Mouse (Mus musculus): ENCODE measurements at regions not wholly inside any gene's neighbourhood (a gene's known extent, or its start where the extent isn't known, plus 50 kb on each side); places are given as distances from the start of the nearest gene placed in this dataset.

GRCm38 (mm10) chr12:92292460-92293340, 443.7 kb upstream of the Sel1l start:
- DNase-seq (ENCODE audit: low spot score) = no peak

GRCm38 (mm10) chr12:92291490-92291889, 442.5 kb upstream of the Sel1l start:
- no peak for DNase-seq (ENCODE audit: low spot score)

DNA sequence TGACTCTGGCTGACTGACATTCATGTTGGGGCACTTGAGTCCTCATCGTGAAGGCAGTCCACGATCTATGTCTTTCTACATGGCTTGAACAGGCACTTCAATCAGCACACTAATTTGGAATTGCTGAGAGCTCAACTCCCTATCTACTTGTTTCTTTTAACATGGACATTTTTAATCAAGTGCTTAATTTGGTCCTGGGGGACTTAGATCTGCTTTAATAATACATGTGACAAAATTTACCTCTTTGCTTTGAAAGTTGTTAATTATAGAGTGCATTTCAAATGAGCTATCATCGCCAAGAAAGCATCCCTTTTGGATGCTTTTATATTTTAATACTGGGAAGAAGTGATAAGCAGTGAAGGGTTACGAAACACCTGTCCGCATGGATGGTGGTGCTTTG, 436.6 kb upstream of the Sel1l start:
- no peak for DNase-seq (ENCODE audit: low spot score)

DNA sequence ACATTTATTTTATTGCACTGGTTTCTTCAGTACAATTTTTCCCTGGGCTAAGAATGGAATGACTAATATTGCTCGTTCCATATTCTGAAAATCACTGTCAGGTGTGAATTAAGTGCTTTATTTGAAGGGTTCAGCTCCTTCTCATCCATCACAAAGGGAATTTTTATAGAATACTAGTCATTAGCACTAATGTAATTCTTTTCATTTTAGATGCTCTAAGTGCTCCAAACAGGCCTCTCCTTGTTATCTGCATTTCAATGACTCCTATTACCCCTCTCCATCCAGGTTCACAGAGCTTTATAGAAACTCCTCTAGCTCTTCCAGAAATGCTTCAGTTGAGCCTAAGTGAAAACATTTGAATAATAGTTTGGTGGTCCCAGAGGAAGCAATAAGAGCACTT, 431.5 kb upstream of the Sel1l start:
- no peak for DNase-seq (ENCODE audit: low spot score)

DNA sequence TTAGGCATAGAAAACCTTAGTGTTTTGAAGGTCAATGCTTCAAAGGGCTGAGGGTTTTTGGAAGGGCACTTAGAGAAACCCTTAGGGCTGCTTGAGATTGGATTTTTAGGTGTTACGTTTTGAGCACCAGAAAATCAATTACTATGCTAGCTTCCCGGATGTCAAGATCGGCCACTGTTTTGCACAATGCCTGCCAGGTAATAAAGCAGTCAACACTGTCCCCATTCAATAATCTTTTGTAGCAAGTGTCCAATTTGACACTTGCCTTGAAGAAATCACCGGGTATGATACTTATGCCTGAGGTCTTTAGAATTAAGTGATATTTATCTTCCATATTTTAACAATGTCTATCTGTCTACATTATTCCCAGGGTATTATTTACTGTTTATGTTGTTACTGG, 403.0 kb upstream of the Sel1l start:
- DNase-seq (ENCODE audit: low spot score) = no peak

GRCm38 (mm10) chr12:92246790-92247451, 398.0 kb upstream of the Sel1l start:
- no peak for DNase-seq (ENCODE audit: low spot score)

DNA sequence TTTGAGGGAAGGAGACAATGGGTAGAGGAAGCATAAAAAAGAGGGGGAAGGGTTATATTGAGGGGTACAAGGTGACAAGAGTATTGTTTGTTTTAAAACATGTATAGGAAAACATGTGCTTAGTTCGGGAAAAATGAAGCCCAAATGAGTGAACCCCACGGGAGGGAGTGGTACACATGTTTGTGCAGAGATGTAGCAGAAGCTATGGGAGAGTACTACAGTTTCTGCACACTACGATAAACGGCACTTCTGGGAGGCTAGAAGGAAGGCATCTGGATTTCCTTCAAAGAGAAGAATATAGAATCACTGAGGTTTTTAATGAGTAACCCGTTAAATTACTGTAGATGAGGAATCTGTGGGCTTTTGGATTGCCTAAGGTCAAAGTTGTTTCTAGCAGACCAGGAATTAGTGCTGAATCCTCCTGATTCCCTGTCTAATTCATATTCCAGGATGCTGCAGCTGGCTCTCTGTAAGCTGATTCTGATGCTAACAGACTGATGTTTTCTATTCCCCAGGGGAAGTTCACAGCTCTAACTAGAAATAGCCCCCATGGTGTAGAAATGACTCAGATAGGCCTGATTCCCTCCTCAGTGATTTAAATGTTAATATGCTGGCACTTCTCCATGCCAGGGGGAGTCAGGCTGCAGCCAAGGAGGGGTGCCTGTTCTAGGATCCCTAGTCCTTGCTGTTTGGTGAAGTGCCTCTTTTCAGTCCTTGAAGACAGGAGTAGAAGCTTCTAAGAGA, 391.2 kb upstream of the Sel1l start:
- DNase-seq (ENCODE audit: low spot score) = no peak

DNA sequence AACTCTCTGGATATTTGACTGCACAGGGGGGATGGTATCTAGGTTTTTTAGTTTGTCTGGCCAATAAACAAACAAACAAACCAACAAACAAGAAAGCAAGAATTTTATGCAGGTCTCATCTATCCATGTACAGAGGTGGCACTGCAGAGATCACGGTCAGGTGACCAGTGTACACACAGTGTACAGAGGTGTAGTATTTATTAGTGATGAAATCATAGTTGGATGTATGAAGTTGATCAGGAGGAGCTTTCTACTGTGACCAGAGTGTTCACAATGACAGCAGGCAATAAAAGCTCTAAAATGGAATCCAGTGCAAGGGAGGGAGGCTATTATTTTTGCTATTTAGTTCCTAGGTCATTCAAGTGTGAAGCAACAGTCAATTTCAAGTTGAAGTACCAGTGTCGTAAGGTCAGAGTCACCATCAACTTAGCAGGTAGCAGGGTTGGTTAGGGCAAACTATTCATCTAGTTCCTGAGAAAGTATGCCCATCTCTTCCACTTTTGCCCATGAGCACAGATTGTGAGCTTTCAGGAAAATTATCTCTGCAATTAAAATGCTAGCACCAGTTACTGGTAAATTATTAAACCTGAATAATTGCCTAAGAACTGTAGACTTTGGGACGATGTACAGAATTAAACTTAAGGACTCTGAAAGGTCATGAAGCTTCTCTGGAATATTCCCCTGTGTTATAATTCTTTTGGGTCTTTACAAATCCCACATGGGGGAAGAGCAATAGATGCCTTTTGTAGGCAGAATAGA, 384.9 kb upstream of the Sel1l start:
- no peak for DNase-seq (ENCODE audit: low spot score)

GRCm38 (mm10) chr12:92228585-92228984, 379.6 kb upstream of the Sel1l start:
- no peak for DNase-seq (ENCODE audit: low spot score)

GRCm38 (mm10) chr12:92203351-92203750, 354.4 kb upstream of the Sel1l start:
- no peak for DNase-seq (ENCODE audit: low spot score)

- no peak for DNase-seq (ENCODE audit: low spot score)
These were observed 351.6 kb upstream of the Sel1l start for GRCm38 (mm10) chr12:92200602-92201001.

DNA sequence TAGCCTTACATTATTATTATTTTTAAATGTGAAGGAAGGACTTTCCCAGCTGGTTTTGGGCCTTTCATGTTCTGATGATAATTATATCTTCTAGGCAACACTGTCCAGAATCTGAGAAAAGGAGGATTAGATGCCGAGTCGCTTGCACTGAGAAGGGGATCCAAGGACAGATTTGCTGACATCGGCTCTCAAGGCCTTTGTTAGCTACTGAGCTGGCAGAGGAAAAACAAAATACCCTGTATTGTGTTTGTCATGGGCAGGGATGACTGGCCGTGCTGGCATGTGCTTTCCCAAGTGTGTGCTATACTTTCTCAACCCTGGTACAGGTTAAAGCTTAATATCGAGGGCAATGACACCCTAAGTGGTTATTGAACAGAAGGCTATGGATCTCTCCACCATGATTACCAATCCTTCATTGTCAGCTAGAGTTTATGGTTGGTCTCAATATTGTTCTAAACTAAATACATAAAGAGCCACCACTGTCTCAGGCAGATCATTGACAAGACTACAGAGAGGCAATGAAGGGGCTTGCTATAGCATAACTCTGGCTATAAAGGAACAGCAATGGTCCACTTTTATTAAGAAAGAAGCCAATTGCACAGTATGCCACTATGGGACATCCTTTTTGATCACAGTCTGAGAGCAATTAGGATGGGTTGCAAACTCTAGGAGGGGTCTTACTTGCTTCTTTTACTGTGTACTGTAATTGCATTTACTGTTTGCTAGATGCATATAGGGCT, 350.0 kb upstream of the Sel1l start:
- DNase-seq (ENCODE audit: low spot score) = no peak

DNA sequence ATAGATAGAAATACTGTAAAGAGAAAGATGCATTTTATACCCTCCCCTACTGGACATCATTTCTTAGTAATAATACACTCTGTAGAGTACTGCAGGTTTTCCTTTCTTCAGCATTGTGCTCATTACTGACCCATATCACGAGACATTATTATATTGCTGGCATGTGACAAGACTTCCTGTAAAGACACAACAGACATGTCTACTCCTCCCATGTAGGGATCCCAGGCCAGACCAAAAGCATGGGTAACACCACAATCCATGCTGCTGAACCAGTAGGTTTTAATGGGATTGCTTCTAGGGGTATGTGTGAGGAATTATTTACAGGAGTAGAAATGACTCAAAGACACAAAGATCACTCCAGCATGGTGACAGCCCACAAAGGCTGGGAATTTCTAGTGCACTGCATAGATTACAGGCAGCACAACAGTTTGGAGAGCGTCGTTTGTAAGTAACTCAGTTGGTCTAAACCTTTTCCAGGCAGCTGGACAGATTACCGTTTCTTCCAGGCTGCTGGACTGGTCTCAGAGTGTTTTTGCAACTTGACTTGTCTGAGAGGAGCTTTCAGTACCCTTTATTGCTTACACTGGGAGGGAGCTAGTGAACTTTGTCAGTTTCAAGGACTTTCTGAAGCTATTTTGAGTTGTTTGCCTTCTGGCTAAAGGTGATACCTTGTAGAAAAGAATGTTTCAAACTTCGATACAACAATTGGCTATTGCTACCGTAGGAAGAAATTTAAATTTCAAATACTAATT, 345.2 kb upstream of the Sel1l start:
- no peak for DNase-seq (ENCODE audit: low spot score)

DNA sequence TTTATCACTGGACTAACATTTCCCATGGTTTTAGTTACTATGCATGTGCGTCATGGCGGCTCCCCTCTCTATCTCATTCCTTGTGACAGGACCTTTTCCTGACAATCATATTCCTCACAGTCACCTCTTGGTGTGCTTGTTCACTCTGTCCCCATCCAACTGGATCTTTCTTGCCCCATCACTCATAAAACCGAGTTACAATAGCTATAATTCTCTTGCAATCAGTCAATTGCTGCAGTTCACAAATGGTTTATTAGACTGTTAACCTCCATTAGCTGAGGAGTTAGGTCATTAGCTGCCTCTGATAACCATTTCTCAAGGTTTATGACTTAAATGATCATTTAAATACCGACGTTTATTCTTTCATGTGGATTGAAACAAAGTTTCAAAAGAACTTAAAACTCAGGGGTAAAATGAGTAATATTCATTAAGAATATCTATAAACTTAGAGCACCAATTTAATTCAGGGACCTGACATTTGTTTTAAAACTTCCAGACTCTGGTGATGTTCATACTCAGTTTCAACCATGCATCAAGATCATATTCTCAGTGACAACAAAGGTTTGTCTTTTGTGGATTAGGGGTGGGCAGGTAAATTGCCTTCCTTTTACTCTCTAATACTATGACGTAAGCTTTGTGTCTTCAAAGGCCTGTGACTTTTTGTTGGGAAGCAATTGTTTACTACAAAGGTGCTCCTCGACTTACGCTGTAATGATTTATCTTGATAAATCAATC, 344.4 kb upstream of the Sel1l start:
- DNase-seq (ENCODE audit: low spot score) = no peak

GRCm38 (mm10) chr12:92189022-92189421, 340.1 kb upstream of the Sel1l start:
- no peak for DNase-seq (ENCODE audit: low spot score)

GRCm38 (mm10) chr12:92187133-92187482, 338.2 kb upstream of the Sel1l start:
- DNase-seq (ENCODE audit: low spot score) = no peak

- DNase-seq (ENCODE audit: low spot score) = no peak
These were observed 337.6 kb upstream of the Sel1l start for GRCm38 (mm10) chr12:92186448-92187132.

DNA sequence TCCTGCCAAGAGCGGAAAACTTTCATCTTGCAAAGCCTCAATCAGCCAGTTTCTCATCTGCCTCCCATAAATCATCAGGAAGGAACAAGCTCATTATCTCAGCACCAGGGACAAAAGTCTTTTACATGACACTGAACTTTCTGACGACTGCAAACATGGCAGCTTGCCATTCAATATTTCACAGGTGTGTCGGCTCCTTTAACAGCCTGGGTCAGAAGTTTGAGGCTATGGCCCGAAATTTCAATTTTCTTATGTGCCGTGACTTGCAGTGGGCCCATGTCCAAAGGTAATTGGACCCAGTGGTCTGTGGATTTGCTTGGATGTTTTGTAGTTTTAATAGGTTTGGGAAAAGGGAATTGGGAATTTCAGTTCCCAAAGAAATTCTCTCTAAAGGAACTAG, 330.3 kb upstream of the Sel1l start:
- DNase-seq (ENCODE audit: low spot score) = no peak

GRCm38 (mm10) chr12:92156726-92157125, 307.8 kb upstream of the Sel1l start:
- DNase-seq (ENCODE audit: low spot score) = no peak

Measured in thymus, postnatal 0 days (tissue).